Mouse (Mus musculus) G1E (cell line): Measurements from ENCODE around the gene Psma6.

Experiments
- CTCF ChIP-seq: IDR thresholded peaks from 2 replicates; pipeline ENCODE4 v1.5.1; 2012; ENCODE audit warnings: low read depth, low read length, inconsistent platforms, mixed read lengths
- GATA1 ChIP-seq: IDR thresholded peaks from 2 replicates; pipeline ENCODE4 v1.6.1; 2012; ENCODE audit warnings: borderline replicate concordance, low read length, inconsistent platforms, mixed read lengths
- TAL1 ChIP-seq: conservative IDR thresholded peaks from 2 replicates; pipeline ENCODE4 v1.6.1; 2012; ENCODE audit warnings: low read depth, low read length, inconsistent platforms, mixed read lengths

DNA sequence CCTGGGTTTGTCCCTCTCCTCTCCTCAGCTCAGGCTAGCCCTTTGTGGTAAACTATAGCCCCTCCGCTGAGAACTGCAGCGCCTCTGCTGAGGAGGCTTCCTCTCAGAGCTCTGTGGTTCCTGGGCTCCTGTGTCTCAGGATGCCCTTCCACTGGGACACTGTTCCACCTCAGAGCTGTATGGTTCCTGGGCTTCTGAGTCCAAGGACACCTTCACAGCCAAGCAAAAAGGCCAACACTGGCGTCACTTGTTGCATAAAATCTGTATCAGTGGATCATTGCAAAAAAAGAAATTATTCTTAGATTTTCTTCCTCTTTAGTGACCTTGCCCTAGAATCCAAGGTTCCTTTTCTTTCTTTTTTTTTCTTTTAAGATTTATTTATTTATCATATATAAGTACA, 804 bp downstream of the Psma6 start:
- TF ChIP-seq CTCF (no peak), GATA1 (no peak), TAL1 (no peak)
